Mouse (Mus musculus): Measurements from ENCODE around the gene Klhdc3. TPM values are rescaled to one million over a fixed set of nuclear protein-coding genes. Genes with fewer than 3 reads are reported as not detected.
A peak's percentile ranks its signal among the peaks of the same experiment; 100 is the strongest.

The Klhdc3 gene
- total and polyA plus RNA-seq, 2 experiments from 2014 or later = 117 to 175 TPM

- WGBS = 75% methylated on average over 9 of the region's 9 CpGs
- TF ChIP-seq EP300 (IDR thresholded peaks at IDR 0.05; ENCODE audit: low read depth) = no peak
- TF ChIP-seq CTCF (IDR thresholded peaks at IDR 0.05; ENCODE audit: low read depth) = no peak
- H3K36me3 ChIP-seq (replicated peaks; ENCODE audit: control insufficient read depth, insufficient read depth, low read length) = peaks cover 54% of the 10 kb centered on the region
These were observed 40.8 kb downstream of the Klhdc3 start for GRCm38 (mm10) chr17:46639929-46640328.

GRCm38 (mm10) chr17:46636831-46637523 lies 43.7 kb downstream of the Klhdc3 start:
- Histone ChIP-seq H3K27me3 (ENCODE audit: control insufficient read depth, insufficient read depth, low read length) (no peaks in the 10 kb centered on the region), H3K36me3 (replicated peaks; ENCODE audit: control insufficient read depth, insufficient read depth, low read length) (peaks cover 55% of the 10 kb centered on the region), H3K4me1 (ENCODE audit: control insufficient read depth, insufficient read depth) (no peaks in the 10 kb centered on the region), H3K4me2 (ENCODE audit: low read depth, low read length) (peak overlapping the region; percentile 35; the same call in 1 of the 2 replicates), H3K9me3 (replicated peaks; ENCODE audit: control insufficient read depth, low read length) (no peaks in the 10 kb centered on the region), H3K4me3 (ENCODE audit: low read depth, low read length) (no peak overlapping the region), H3K9ac (replicated peaks; ENCODE audit: low read depth, low read length) (no peak overlapping the region), H3K27ac (ENCODE audit: low read depth) (no peak overlapping the region)
- TF ChIP-seq CTCF (IDR thresholded peaks at IDR 0.05; ENCODE audit: low read depth) = peak; percentile 75
- TF ChIP-seq EP300 (IDR thresholded peaks at IDR 0.05; ENCODE audit: low read depth) = no peak
- DNase-seq (ENCODE audit: low spot score) (peak; percentile 77), ATAC-seq (ENCODE audit: insufficient read depth, low read depth) (peak; percentile 49)
- 22% methylated on average over 15 of the region's 15 CpGs for WGBS

More at GRCm38 (mm10) chr17:46639929-46640328, 40.8 kb downstream of the Klhdc3 start:
- DNase-seq (ENCODE audit: low spot score) (no peak), ATAC-seq (ENCODE audit: insufficient read depth, low read depth) (no peak)
- Histone ChIP-seq H3K4me1 (ENCODE audit: control insufficient read depth, insufficient read depth) (peaks cover 5% of the 10 kb centered on the region; the same call in 1 of the 2 replicates), H3K4me2 (ENCODE audit: low read depth, low read length) (no peak overlapping the region), H3K9ac (replicated peaks; ENCODE audit: low read depth, low read length) (no peak overlapping the region), H3K27ac (ENCODE audit: low read depth) (no peak overlapping the region), H3K27me3 (ENCODE audit: control insufficient read depth, insufficient read depth, low read length) (no peaks in the 10 kb centered on the region), H3K9me3 (replicated peaks; ENCODE audit: control insufficient read depth, low read length) (no peaks in the 10 kb centered on the region), H3K4me3 (ENCODE audit: low read depth, low read length) (no peak overlapping the region)

GRCm38 (mm10) chr17:46629685-46630441 lies 50.9 kb downstream of the Klhdc3 start:
- H3K4me3 ChIP-seq (ENCODE audit: low read depth, low read length) = peak overlapping the region; percentile 81
- no peaks in the 10 kb centered on the region for H3K27me3 ChIP-seq (ENCODE audit: control insufficient read depth, insufficient read depth, low read length)
- peak overlapping the region; percentile 64 for H3K9ac ChIP-seq (replicated peaks; ENCODE audit: low read depth, low read length)
- ATAC-seq (ENCODE audit: insufficient read depth, low read depth) (peak; percentile 61), DNase-seq (ENCODE audit: low spot score) (peak; percentile 53)
- peaks cover 25% of the 10 kb centered on the region for H3K36me3 ChIP-seq (replicated peaks; ENCODE audit: control insufficient read depth, insufficient read depth, low read length)
- no peaks in the 10 kb centered on the region for H3K9me3 ChIP-seq (replicated peaks; ENCODE audit: control insufficient read depth, low read length)
- 17% methylated on average over 12 of the region's 12 CpGs for WGBS
- peaks cover 20% of the 10 kb centered on the region for H3K4me1 ChIP-seq (ENCODE audit: control insufficient read depth, insufficient read depth)
- H3K27ac ChIP-seq (ENCODE audit: low read depth) = peak overlapping the region; percentile 78
- TF ChIP-seq EP300 (IDR thresholded peaks at IDR 0.05; ENCODE audit: low read depth) (no peak), CTCF (IDR thresholded peaks at IDR 0.05; ENCODE audit: low read depth) (no peak)
- H3K4me2 ChIP-seq (ENCODE audit: low read depth, low read length) = peak overlapping the region; percentile 76

GRCm38 (mm10) chr17:46628791-46629684 lies 51.7 kb downstream of the Klhdc3 start, which contains the start of gene Ptk7:
Gene Ptk7 (minus strand): TSS chr17:46629504.
- peak; percentile 62 for DNase-seq (ENCODE audit: low spot score)
- H3K4me2 ChIP-seq (ENCODE audit: low read depth, low read length) = peak within 1 kb of the TSS; percentile 76
- peak within 1 kb of the TSS; percentile 64 for H3K9ac ChIP-seq (replicated peaks; ENCODE audit: low read depth, low read length)
- H3K27me3 ChIP-seq (ENCODE audit: control insufficient read depth, insufficient read depth, low read length) = no peaks in the 10 kb centered on the region
- H3K9me3 ChIP-seq (replicated peaks; ENCODE audit: control insufficient read depth, low read length) = no peaks in the 10 kb centered on the region
- ATAC-seq (ENCODE audit: insufficient read depth, low read depth) = peak; percentile 57
- peaks cover 24% of the 10 kb centered on the region for H3K36me3 ChIP-seq (replicated peaks; ENCODE audit: control insufficient read depth, insufficient read depth, low read length)
- H3K27ac ChIP-seq (ENCODE audit: low read depth) = peak within 1 kb of the TSS; percentile 78
- under 1% methylated on average over 50 of the region's 90 CpGs for WGBS
- peak within 1 kb of the TSS; percentile 81 for H3K4me3 ChIP-seq (ENCODE audit: low read depth, low read length)
- TF ChIP-seq CTCF (IDR thresholded peaks at IDR 0.05; ENCODE audit: low read depth) (no peak), EP300 (IDR thresholded peaks at IDR 0.05; ENCODE audit: low read depth) (no peak)
- H3K4me1 ChIP-seq (ENCODE audit: control insufficient read depth, insufficient read depth) = peaks cover 28% of the 10 kb centered on the region

DNA sequence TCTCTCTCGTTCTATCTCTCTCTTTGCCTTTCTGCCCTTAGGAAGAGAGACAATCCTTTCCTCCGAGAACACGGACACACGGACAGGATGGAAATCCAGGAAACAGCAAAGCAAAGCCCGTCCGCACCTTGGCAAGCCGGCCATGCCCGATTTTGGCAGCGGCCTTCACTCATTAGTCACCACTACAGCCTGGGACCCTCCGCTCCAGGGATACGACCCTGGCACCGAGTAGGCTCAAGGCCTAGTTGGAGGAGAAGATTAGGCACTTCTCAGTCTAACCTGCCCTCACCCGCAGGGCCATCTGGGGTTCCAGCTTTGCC lies 52.3 kb downstream of the Klhdc3 start:
- H3K4me1 ChIP-seq (ENCODE audit: control insufficient read depth, insufficient read depth) = peaks cover 34% of the 10 kb centered on the region
- H3K4me3 ChIP-seq (ENCODE audit: low read depth, low read length) = peak overlapping the region; percentile 81
- no peaks in the 10 kb centered on the region for H3K9me3 ChIP-seq (replicated peaks; ENCODE audit: control insufficient read depth, low read length)
- H3K4me2 ChIP-seq (ENCODE audit: low read depth, low read length) = peak overlapping the region; percentile 76
- H3K9ac ChIP-seq (replicated peaks; ENCODE audit: low read depth, low read length) = peak overlapping the region; percentile 64
- TF ChIP-seq EP300 (IDR thresholded peaks at IDR 0.05; ENCODE audit: low read depth) (no peak), CTCF (IDR thresholded peaks at IDR 0.05; ENCODE audit: low read depth) (no peak)
- no peaks in the 10 kb centered on the region for H3K27me3 ChIP-seq (ENCODE audit: control insufficient read depth, insufficient read depth, low read length)
- DNase-seq (ENCODE audit: low spot score) (peak; percentile 22), ATAC-seq (ENCODE audit: insufficient read depth, low read depth) (peak; percentile 4; the same call in 1 of the 2 replicates)
- under 1% methylated on average over 13 of the region's 13 CpGs for WGBS
- peak overlapping the region; percentile 78 for H3K27ac ChIP-seq (ENCODE audit: low read depth)
- H3K36me3 ChIP-seq (replicated peaks; ENCODE audit: control insufficient read depth, insufficient read depth, low read length) = peaks cover 18% of the 10 kb centered on the region

All from heart, postnatal 0 days (tissue).